Mouse (Mus musculus) cerebellum, postnatal 4 days (tissue): ENCODE measurements around the gene Irs2.
A peak's percentile ranks its signal among the peaks of the same experiment; 100 is the strongest.

Experiments used
- DNase-seq, 2 experiments: peaks; one replicate each; pipeline ENCODE4 v3.0.0; 2022; ENCODE audit warnings: low spot score in 2 of 2, mixed read lengths in 1 of 2

The Irs2 gene

DNA sequence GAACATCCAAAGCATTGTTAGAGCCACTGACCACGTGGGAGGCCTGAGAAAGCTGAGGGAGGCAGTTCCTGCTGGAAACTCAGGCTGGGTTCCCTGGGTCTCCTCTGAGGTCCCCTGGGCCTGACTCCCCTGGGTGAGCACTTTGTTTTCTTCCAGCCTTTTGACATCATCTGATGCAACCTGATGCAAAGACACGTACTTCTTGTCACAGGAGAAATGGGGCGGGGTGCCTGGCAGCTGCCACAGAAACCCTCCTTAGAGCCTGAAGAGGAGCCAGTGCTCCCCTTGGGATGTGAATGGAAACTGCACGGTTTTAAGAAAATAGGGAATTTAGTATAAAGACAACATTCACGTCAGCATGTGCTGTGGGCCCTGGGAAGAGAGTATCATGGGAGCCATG is 55.6 kb downstream of the Irs2 start:
- DNase-seq: no peak

DNA sequence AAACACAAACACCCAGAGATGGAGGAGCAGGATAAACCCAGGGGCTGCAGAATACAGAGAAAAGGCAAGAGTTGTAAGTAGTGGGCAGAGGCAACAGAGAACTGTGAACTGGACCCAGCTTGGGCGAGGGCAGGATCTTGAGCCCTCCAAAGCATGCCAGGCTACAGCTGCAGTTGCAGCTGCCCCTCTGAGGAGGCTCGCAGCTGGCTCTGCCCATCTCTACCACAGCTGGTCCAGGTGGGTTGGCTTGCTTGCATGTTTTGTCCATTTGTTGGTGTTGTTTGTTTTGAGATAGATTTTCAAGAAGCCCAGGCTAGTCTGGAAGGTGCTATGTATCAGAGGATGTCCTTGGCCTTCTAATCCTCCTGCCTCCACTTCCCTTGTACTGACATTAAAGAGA is 56.0 kb downstream of the Irs2 start:
- DNase-seq: no peak

DNA sequence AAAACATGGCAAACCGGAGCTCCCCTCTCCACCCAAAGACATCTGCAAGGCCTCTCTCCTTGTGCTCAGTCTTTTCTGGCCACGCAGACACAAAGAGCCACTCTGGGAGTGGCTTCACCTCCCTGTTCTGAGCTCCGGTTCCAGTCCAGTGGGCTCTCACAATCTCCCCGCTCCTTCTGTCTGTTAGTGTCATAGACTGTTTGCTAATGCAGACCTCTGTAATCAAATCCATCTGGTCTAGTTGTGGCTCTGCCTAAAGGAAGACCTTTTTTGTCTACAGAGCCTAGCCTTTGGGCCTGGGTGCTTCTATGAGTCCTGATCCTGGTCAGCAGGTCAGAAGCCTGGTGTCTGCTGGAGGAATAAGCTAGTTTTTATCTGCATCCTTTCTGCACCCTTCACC is 56.7 kb downstream of the Irs2 start:
- no peak for DNase-seq

DNA sequence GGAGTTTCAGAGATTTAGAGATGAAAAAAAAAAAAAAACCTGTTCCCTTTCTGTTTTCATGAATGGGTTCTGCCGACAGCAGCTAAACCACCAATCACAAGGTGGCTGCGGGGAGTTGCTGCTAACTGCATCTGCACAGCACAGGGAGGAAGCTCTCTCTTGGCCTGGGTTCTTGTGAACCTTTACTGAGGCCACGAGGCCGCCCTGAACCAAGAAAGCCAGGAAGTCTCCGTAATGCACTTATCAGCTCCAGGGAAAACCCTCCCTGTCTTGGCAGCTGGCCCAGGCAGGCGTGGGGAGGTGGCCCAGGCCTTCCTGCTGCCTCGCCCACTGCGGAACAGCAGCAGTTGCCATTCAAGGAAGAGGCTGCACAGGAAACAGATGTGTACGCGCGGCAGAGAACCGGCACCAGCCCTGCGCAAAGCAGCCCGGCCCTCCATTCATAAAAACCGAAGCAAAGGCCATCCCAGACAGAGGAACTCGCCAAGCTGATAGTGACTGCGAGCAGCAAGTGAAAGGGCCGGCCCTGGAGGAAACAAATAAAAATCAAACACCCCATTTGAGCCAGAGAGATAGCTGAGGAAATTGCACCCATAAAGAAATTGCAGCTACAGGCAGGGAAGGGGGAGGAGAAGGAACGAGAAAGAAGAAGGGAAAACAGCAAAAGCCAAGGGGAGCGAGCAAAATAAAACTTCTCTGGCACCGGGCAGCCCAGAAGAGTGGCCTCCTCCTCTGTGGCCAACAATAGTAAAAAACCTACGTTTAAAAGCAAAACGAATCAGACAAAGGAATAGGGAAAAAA is 62.1 kb downstream of the Irs2 start:
- peak; percentile 27 to 39 for DNase-seq

DNA sequence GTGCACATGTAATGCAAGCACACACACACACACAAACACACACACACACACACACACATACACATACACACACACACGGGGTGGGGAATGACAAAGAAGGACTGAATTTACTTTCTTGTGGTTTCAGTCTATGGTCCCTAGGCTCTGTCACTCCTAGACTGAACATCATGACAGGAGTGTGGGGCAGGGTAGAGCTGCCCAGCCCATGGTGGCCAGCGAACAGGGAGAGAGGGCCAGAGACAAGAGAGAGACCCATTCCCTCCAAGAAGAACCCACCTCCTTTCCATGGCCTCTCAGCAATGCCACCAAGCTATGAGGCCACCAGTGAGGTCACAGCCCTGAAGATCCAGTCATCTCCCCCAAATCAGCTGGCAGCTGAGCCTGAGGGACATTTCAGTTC is 62.8 kb downstream of the Irs2 start:
- no peak for DNase-seq

DNA sequence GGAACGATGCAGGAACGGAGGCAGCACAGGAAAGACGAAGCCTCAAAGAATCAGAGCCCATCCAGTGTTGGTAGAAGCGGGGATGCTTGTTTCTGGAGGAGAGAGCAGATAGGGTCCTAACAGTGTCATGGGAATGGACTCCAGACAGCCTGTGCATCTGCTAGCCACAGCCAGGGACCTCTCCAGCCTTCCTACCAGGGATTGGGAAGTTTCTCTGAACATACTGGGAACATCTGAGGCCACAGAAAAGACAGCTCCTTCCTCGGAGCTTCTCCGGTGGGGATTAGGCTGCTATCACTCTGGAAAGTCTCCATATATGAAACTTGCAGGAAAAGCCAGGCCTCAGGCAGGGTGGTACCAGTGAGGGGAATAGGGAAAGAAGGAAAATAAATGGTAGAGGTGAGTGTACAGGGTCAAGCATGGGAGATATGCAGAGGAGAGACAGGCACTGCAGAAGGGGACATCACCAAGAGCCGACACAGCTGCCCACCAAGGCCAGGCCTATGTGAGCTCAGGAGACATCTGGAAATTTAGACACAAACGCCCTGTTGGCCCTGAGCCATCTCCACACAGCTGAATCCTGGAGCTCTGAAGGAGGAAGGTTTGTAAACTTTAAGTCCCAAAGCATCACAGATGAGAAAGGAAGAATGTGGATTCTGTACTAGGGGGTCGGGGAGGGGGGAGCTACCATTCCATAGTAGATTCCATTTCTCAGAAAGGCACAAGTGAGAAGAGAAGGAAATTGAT is 64.8 kb downstream of the Irs2 start:
- no peak for DNase-seq

DNA sequence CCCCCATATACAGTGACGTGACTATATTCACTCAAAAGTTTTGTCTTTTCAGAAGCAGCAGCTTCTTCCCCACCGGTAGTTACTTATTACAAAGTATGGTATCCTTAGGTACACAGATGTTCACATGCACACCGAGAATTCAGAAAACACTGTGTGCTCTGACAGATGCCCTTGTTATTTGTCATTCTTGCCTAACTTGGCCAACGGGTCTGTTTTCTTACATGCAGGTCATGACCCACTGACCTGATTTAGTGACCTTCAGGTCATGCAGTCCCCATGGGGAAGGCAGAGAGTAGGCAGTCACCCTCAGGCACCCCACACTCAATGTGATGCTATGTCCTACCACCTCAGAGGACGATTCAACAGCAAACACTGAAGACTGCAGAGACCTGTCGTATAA is 68.4 kb downstream of the Irs2 start:
- DNase-seq: no peak

DNA sequence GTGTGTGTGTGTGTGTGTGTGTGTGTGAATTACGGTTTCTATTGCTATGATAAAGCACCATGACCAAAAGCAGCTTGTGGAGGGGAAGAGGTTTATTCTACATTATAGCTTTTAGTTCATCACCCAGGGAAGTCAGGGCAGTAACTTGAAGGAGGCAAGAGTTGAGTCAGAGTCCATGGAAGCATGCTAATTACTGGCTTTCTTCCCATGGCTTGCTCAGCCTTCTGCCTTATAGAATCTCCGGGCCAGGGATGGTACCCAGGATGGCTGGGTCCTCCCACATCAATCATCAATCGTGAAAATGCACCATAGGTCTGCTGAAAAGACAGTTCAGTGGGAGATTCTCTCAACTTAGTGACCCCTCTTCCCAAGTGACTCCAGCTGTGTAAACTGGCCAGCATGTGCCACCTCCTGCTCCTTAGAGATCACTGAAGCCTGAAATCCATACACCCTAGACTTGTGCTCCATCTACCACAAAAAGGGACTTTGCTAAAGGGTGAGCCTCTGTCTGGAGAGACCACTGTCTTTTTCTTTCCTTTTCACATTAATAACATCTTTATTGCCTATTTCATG is 69.0 kb downstream of the Irs2 start:
- no peak for DNase-seq

DNA sequence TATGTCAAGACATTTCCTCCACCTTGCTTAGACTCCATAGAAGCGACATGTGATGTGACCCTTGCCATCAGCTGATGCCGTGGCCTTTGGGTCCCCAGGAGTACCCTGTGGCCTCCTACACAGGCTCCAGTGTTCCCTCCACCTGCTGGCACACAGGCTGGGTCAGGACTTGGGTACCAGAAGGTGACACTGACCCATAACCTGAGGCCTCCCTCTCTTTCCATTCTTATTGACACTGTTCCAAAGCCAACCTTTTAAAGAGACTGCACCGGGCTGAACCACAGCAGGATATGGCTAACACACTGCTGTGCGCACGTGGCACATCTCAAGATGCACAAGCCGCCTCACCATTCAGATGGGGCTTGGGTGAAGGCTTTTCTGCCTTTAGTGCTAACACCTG is 70.0 kb downstream of the Irs2 start:
- no peak for DNase-seq

DNA sequence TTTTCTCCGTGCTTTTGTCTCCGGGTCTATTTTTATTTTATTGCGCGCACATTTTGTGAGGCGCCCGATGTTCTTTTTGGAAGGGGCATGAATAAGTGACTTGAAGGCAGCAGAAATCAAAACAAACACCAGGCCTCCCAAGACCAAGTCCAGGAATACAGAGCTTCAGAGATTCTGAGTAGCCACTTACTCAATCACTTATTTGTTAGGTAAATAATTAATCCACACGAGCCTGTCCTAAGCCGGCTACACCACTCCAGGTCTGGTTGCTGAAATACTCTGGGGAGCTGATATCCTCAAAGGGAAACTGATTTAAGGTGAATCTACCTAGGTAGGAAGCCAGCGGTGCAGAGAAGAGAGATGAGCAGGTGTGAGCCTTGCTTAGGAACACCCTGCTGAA is 71.6 kb downstream of the Irs2 start:
- DNase-seq: no peak

DNA sequence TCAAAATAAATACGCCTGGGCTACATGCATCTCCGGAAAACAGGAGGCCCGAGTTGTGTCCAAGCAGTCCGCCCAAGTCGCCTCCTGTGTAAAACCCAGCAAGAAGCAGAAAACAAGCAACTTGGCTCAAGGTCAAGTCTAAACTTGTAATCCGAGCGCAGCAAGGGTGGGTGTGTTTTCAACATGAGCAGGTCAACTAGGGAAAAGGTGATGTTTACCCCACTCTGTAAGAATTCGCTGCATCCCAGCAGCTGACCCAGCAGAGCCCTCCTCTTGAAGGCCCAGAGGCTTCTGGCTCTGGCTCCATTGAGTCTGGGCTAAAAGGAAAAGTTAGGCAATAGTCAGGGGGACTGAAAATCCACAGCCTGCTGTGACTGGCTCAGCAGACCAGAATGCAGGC is 73.0 kb downstream of the Irs2 start:
- DNase-seq: no peak
